Mouse (Mus musculus): Measurements from ENCODE around the gene Nrtn. TPM values are rescaled to one million over a fixed set of nuclear protein-coding genes. Genes with fewer than 3 reads are reported as not detected.

Nrtn gene
- polyA plus RNA-seq, 1 experiment from 2014 or later = 3.4 TPM

DNA sequence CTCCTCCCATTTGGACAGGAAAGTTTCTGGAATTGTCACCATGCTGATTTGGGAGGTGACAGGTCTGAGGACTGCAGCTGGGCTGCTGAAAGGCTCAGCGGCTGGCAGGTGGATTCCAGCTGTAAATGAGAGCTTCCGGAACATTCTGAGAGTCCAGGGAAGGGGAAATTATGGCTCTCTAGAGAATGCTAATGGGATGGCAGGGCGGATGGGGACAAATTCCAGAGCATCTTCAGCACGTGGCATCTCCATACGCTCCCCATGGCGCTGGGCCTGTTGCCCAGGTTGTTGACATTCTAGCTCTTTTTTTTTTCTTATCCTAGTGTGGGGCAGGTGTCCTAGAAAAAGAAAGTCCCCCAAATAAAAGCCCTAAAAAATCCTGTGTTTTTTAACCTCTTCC lies 28.2 kb downstream of the Nrtn start:
- 47% methylated on average over 6 of the region's 6 CpGs for WGBS
- peaks cover 16% of the 10 kb centered on the region for H3K4me1 ChIP-seq
- ATAC-seq (ENCODE audit: low FRiP score, low read depth) = no peak

DNA sequence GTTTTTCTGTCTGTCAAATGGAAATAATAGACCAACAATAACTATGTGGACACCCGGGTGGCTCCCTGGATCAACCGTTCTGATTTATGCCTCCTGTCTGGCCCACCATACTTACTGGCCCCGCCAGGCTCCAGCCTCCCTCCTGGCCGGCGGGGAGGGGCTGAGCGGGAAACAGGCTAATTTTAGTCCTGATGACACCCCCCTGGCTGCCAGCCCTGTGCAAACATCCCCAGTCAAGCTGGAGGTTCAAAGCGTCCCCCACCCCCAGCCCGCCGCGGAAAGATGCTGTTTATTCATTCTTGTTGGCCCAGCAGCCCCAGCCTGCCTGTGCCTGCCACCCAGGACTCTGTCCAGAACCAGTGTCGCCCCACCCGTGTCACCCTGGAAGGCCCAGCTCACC lies 29.2 kb downstream of the Nrtn start:
- H3K9me3 ChIP-seq = 0 out of 2 replicates have a peak, but pooled peaks cover 4% of the 10 kb centered on the region
- WGBS = 28% methylated on average over 12 of the region's 12 CpGs
- peaks cover 16% of the 10 kb centered on the region for H3K4me1 ChIP-seq
- H3K27ac ChIP-seq = no peak overlapping the region
- no peak overlapping the region for H3K4me2 ChIP-seq (replicated peaks)
- no peak for ATAC-seq (ENCODE audit: low FRiP score, low read depth)
- H3K27me3 ChIP-seq (replicated peaks) = peaks cover 1% of the 10 kb centered on the region
- H3K9ac ChIP-seq = no peak overlapping the region
- H3K4me3 ChIP-seq = no peak overlapping the region
- H3K36me3 ChIP-seq = peaks cover 15% of the 10 kb centered on the region

More for the DNA sequence above, 28.2 kb downstream of the Nrtn start:
- no peak overlapping the region for H3K4me2 ChIP-seq (replicated peaks)
- H3K27me3 ChIP-seq (replicated peaks) = peaks cover 3% of the 10 kb centered on the region
- H3K36me3 ChIP-seq = peaks cover 4% of the 10 kb centered on the region; the same call in 1 of the 2 replicates
- 0 out of 2 replicates have a peak, but pooled peaks cover 4% of the 10 kb centered on the region for H3K9me3 ChIP-seq
- H3K9ac ChIP-seq = no peak overlapping the region
- no peak overlapping the region for H3K27ac ChIP-seq
- H3K4me3 ChIP-seq = no peak overlapping the region

DNA sequence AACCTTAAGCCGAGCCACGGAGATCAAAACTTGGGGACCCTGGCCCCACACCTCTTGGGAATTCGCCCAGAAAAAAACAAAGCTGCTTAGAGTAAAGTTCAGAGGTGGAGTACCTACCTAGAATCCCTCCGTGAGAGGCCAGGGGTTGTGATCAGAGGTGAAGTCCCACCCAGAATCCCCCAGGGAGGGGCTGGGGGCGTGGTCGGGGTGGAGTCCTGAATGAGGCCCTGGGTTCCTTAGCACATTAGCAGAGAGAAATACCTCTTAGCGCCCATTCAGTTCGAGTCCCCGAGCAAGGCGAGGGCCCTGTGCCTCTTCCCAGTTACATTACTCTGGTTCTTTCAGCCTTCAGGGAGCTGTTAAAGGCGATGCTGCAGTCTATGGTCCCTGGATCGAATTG lies 29.7 kb downstream of the Nrtn start:
- H3K36me3 ChIP-seq = peaks cover 19% of the 10 kb centered on the region
- H3K4me2 ChIP-seq (replicated peaks) = no peak overlapping the region
- ATAC-seq (ENCODE audit: low FRiP score, low read depth) = no peak
- 10% methylated on average over 12 of the region's 12 CpGs for WGBS
- H3K27ac ChIP-seq = no peak overlapping the region
- no peak overlapping the region for H3K9ac ChIP-seq
- no peak overlapping the region for H3K4me3 ChIP-seq
- H3K9me3 ChIP-seq = 0 out of 2 replicates have a peak, but pooled peaks cover 4% of the 10 kb centered on the region
- no peaks in the 10 kb centered on the region; the same call in 1 of the 2 replicates for H3K27me3 ChIP-seq (replicated peaks)
- peaks cover 16% of the 10 kb centered on the region for H3K4me1 ChIP-seq

DNA sequence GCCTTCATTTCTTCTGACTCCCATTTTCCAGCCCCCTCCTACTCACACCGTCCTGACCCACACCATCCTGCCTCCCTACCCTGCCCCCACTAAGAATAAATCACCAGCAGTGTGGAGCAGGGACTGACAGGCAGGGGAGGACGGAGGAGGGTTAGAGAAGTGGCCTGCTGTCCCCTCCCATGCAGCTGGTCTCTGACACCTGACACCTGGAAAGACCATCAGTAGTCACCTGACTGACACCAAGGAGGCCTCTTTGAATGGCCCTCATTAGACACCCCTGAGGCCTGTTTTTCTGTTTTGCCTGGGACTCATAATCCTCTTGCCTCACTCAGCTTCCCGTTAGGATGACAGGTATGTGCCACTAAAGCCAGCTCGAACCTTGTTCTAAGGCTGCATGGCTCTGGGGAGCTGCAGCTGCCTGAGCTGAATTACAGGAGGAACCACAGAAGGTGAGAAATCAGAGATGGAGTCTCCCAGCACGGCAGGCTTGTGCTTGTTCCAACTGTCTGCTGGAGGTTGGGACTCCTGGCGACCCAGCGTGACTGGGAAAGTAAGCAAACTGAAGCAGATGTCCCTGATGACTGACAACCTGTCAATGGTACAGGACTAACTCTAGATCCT lies 30.2 kb downstream of the Nrtn start:
- 0 out of 2 replicates have a peak, but pooled peaks have one; percentile 11 for ATAC-seq (ENCODE audit: low FRiP score, low read depth)
- Histone ChIP-seq H3K27me3 (replicated peaks) (no peaks in the 10 kb centered on the region; the same call in 1 of the 2 replicates), H3K4me1 (peaks cover 16% of the 10 kb centered on the region), H3K36me3 (peaks cover 23% of the 10 kb centered on the region), H3K9me3 (0 out of 2 replicates have a peak, but pooled peaks cover 4% of the 10 kb centered on the region), H3K4me3 (no peak overlapping the region), H3K4me2 (replicated peaks) (no peak overlapping the region), H3K27ac (no peak overlapping the region), H3K9ac (no peak overlapping the region)
- 9% methylated on average over 7 of the region's 7 CpGs for WGBS

DNA sequence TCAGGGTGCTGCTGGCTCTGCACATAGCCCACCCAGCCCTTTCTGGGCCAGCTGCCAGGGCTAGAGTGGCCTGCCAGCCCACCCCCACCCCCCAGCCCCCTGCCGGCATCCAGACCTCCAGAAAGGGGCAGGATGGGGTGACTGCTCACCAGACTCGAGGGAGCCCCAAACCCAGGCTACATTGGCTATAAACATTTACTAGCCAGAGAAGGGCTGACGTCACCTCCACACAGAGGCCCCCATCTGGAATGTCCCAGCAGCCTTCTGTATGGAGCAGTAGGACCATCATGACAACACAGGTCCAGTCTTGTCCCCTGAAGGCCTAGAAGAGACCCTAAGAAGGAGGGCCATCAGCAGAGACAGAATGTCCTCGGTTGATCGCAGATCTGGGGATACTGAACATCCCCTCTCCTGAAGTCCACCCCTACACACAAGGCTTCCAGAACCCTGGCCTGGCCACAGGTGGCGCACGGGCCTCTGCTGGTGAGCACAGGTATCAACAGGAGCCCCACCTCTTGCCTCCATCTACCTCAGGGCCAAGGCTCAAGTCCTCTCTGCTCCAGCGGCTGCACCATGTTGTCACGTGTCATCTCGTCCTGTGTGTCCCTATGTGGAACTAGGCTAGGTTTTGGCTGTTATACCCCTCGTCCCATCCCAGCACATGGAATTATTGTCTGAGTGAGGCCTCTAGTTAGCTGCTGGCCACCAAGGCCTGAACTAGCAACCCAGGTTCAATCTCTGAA lies 33.7 kb downstream of the Nrtn start:
- H3K36me3 ChIP-seq = peaks cover 38% of the 10 kb centered on the region
- 88% methylated on average over 11 of the region's 11 CpGs for WGBS
- peaks cover 30% of the 10 kb centered on the region for H3K4me1 ChIP-seq
- H3K27me3 ChIP-seq (replicated peaks) = no peaks in the 10 kb centered on the region; the same call in 1 of the 2 replicates
- H3K9me3 ChIP-seq = 0 out of 2 replicates have a peak, but pooled peaks cover 4% of the 10 kb centered on the region
- no peak overlapping the region for H3K4me3 ChIP-seq
- H3K4me2 ChIP-seq (replicated peaks) = no peak overlapping the region
- H3K27ac ChIP-seq = no peak overlapping the region
- H3K9ac ChIP-seq = no peak overlapping the region
- ATAC-seq (ENCODE audit: low FRiP score, low read depth) = no peak

DNA sequence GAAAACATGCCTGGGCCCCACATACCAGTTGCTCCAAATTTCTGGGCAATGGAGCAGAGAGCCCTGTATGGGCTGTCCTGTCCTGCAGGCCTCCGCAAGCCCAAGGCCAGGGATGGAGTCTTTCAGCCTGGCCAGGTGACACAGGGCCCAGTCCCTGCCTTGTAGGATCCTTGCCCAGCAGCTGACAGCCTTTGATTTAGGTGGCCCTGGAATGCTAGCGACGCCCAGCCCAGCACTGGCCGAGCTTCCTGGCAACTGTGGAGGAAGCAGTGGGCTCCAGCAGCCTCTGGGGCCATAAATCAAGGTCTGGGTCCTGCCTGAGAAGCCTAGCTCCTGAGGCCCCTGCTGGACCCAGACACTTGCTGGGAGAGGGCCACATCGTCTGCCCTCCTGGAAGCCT lies 34.9 kb downstream of the Nrtn start:
- peaks cover 26% of the 10 kb centered on the region for H3K4me1 ChIP-seq
- peaks cover 38% of the 10 kb centered on the region for H3K36me3 ChIP-seq
- 45% methylated on average over 5 of the region's 5 CpGs for WGBS
- no peak for ATAC-seq (ENCODE audit: low FRiP score, low read depth)
- no peak overlapping the region for H3K4me3 ChIP-seq
- H3K9me3 ChIP-seq = 0 out of 2 replicates have a peak, but pooled peaks cover 4% of the 10 kb centered on the region
- H3K9ac ChIP-seq = no peak overlapping the region
- H3K27ac ChIP-seq = no peak overlapping the region
- H3K27me3 ChIP-seq (replicated peaks) = no peaks in the 10 kb centered on the region; the same call in 1 of the 2 replicates
- no peak overlapping the region for H3K4me2 ChIP-seq (replicated peaks)

DNA sequence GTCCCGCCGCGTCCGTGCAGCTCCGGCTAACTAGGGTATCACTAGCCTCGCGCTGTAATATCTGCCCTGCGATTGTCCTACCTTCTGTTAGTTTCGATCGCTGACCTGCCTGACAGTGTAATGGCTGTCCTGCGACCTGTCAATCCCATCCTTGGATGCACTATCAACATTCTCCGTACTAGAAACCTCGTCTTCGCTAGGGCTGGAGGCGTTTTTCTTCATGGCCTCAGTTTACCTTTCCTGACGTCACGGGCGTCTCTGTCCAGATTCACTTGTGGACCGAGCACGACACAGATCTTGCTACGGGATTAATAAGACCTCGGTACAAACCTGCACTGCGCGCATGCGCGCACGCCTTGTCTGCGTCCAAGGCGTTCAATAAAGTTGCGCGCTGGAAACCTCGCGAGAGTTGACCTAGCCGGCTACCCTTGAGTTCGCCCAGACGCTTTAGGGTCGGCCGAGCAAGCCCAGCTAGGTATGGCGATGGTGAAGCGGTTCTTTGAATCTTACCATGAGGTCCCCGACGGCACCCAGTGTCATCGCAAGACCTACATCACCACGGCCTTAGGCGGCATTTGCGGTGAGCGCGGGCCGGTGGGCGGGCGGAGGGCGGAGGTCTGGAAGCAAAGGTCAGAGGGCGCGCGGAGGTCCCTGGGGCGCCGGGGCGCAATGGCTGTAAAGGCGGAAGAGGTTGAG lies 39.8 kb downstream of the Nrtn start, which contains the start of the genes Ndufa11 and Vmac:
Gene Ndufa11 (plus strand): TSS at position 405 of the 696 bp plus-strand sequence.
Gene Vmac (minus strand): TSS at position 660 of the 696 bp plus-strand sequence.
- peaks cover 25% of the 10 kb centered on the region for H3K36me3 ChIP-seq
- no peaks in the 10 kb centered on the region for H3K27me3 ChIP-seq (replicated peaks)
- peak within 1 kb of the TSS; percentile 84 for H3K4me2 ChIP-seq (replicated peaks)
- H3K4me1 ChIP-seq = peaks cover 28% of the 10 kb centered on the region
- ATAC-seq (ENCODE audit: low FRiP score, low read depth) = peak; percentile 79
- no peaks in the 10 kb centered on the region for H3K9me3 ChIP-seq
- peak within 1 kb of the TSS; percentile 74 for H3K9ac ChIP-seq
- H3K4me3 ChIP-seq = peak within 1 kb of the TSS; percentile 60
- under 1% methylated on average over 59 of the region's 59 CpGs for WGBS
- peak within 1 kb of the TSS; percentile 39 for H3K27ac ChIP-seq

DNA sequence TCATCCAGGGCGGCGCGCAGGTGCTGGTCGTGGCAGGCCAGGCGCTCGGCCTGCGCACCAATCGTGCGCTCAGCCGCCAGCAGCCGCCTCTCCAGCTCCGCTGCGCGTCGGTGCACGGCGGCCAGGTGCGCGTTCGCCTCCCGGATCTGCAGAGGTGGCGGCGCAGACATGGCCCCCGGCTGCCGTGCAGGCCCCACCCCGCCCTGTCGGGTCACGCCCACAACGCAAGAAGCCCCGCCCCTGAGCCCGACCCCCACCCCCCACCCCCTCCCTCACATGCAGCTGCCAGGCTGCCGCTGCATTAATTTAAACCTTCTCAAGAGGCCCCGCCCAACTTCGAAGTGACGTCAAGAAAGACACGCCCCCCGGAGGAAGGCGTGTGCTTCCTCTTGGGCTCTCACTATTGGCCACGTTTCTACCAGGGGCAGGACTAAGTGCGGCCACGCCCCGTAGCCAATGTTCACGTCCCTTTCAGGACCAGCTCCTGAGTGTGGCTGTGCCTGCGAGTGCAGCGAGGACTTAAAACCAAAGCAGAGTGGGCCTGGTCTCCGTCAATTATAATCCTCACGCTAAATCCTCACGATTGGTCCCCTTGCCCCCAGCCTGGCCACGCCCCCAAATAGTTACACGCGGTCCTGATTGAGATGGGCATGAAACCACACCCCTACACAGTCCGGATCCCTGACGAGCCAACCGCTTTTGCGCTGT lies 40.5 kb downstream of the Nrtn start:
- peak overlapping the region; percentile 39 for H3K27ac ChIP-seq
- under 1% methylated on average over 55 of the region's 55 CpGs for WGBS
- peaks cover 28% of the 10 kb centered on the region for H3K4me1 ChIP-seq
- H3K27me3 ChIP-seq (replicated peaks) = no peaks in the 10 kb centered on the region
- peak overlapping the region; percentile 60 for H3K4me3 ChIP-seq
- H3K9me3 ChIP-seq = no peaks in the 10 kb centered on the region
- H3K4me2 ChIP-seq (replicated peaks) = peak overlapping the region; percentile 84
- H3K9ac ChIP-seq = peak overlapping the region; percentile 74
- H3K36me3 ChIP-seq = peaks cover 26% of the 10 kb centered on the region
- ATAC-seq (ENCODE audit: low FRiP score, low read depth) = peak; percentile 94

DNA sequence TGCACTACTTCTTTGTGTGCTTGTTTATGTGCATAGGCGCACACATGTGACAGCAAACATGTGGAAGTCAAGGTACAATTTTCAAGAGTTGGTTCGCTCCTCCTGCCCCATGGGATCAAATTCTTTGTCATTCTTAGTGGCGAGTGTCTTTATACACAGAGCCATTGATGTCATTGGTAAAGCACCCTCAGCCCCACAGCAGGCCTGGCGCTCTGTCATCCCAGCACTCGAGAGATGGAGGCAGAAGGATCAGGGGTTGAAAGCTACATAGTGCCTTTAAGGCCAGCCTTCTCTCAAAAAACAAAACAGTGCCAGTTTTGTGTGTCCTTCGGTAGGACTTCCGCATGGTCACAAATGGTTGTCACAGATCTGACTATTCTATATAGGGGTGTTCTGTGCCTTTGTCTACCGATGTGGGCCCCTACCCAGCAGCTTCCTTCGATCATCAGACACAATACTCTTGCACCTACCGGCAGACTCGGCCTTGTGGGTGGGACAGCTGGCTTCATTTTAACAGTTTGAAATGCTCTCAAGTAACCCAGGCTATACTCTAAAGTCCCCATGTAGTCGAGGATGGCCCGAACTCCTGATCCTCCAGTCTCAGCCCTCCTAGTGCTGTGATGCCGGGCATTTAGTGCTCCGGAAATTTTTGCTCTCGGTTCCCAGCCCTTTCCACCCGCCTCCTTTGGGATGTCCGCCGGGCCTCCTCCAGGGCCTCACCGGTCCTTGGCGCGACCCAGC lies 41.2 kb downstream of the Nrtn start:
- Histone ChIP-seq H3K27me3 (replicated peaks) (no peaks in the 10 kb centered on the region), H3K9me3 (no peaks in the 10 kb centered on the region), H3K36me3 (peaks cover 26% of the 10 kb centered on the region), H3K27ac (peak overlapping the region; percentile 6; the same call in 1 of the 2 replicates), H3K4me3 (peak overlapping the region; percentile 60), H3K4me2 (replicated peaks) (peak overlapping the region; percentile 84), H3K4me1 (peaks cover 28% of the 10 kb centered on the region), H3K9ac (peak overlapping the region; percentile 62)
- ATAC-seq (ENCODE audit: low FRiP score, low read depth) = peak; percentile 0; the same call in 1 of the 2 replicates
- WGBS = 26% methylated on average over 22 of the region's 22 CpGs

DNA sequence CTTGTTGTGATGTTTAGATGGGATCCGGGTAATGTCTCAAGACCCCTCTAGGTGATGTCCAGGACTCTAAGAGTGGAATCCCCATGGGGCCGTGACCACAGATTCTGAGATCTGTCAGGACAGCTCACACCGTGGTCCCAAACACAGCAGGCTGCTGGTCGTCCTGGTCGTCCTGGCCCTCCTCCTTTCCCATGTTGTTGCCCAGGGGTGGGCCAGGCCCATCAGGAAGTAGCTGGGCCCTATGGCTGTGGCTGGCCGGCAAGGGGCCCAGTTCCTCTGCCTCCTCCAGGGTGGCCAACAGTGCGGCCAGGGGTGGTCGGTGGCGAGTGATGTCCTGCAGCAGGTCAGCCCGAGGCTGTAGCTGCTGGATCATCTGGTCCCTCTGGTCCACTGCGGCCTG lies 42.0 kb downstream of the Nrtn start:
- H3K27ac ChIP-seq = no peak overlapping the region
- no peak for ATAC-seq (ENCODE audit: low FRiP score, low read depth)
- no peaks in the 10 kb centered on the region for H3K9me3 ChIP-seq
- peaks cover 30% of the 10 kb centered on the region for H3K36me3 ChIP-seq
- 68% methylated on average over 11 of the region's 11 CpGs for WGBS
- H3K4me3 ChIP-seq = no peak overlapping the region
- peak overlapping the region; percentile 62; the same call in 1 of the 2 replicates for H3K9ac ChIP-seq
- H3K4me1 ChIP-seq = peaks cover 28% of the 10 kb centered on the region
- peak overlapping the region; percentile 84 for H3K4me2 ChIP-seq (replicated peaks)
- no peaks in the 10 kb centered on the region for H3K27me3 ChIP-seq (replicated peaks)

DNA sequence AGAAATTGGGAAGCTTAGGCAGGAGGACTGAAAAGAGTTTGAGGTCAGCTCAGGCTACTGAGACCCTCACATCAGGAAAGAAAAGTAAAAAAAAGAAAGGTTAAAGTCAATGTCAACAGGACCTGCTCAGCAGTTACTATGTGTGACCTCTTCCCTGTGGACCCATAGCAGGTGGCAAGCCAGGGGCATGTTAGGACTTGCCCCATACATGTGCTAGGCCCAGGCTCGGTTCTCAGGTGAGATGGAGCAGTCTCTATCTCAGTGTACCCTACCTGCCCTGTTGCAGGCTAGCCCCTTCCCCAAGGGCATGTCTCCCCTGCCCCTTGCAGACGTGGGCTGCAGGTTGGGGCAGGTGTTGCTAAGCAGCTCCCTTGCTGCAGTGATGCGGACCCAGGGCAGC lies 47.6 kb downstream of the Nrtn start:
- Histone ChIP-seq H3K9me3 (no peaks in the 10 kb centered on the region), H3K27ac (no peak overlapping the region), H3K4me3 (no peak overlapping the region), H3K4me2 (replicated peaks) (no peak overlapping the region), H3K36me3 (peaks cover 84% of the 10 kb centered on the region), H3K4me1 (no peaks in the 10 kb centered on the region), H3K9ac (no peak overlapping the region), H3K27me3 (replicated peaks) (no peaks in the 10 kb centered on the region)
- ATAC-seq (ENCODE audit: low FRiP score, low read depth) = no peak
- WGBS = 87% methylated on average over 3 of the region's 3 CpGs
